Mouse (Mus musculus) granulocyte monocyte progenitor cell, adult 5-6 weeks (primary cell): ENCODE data around the gene Mcfd2. TPM values are rescaled to one million over a fixed set of nuclear protein-coding genes. Genes with fewer than 3 reads are reported as not detected.
"Not testable (repeated sequence)": the region's sequence is repeated elsewhere in the genome, so short reads cannot be mapped to it uniquely, and the experiment has no call there.

Experiments used
- ATAC-seq: replicated peaks from 2 replicates; pipeline ENCODE4 v1.8.0; 2016; ENCODE audit warnings: mild to moderate bottlenecking, moderate TSS enrichment, inconsistent platforms; ENCODE audit not compliant: poor library complexity, severe bottlenecking
- total RNA-seq, 2 experiments: library from RNA; stranded (forward) in 1 of 2; stranded (reverse) in 1 of 2; fragments of 200-712, 200-1000 nt in 1 of 2; fragments of >200 nt in 1 of 2; fragmentation: Nextera tagmentation in 1 of 2; gene quantifications; 2 replicates each; pipeline ENCODE4 v1.2.3; 2014 to 2017

Mcfd2 gene
- total RNA-seq (2014; fragmentation: Nextera tagmentation) (64.9 and 73.6 TPM in 2 replicates), total RNA-seq (2017) (112 and 128 TPM in 2 replicates)

DNA sequence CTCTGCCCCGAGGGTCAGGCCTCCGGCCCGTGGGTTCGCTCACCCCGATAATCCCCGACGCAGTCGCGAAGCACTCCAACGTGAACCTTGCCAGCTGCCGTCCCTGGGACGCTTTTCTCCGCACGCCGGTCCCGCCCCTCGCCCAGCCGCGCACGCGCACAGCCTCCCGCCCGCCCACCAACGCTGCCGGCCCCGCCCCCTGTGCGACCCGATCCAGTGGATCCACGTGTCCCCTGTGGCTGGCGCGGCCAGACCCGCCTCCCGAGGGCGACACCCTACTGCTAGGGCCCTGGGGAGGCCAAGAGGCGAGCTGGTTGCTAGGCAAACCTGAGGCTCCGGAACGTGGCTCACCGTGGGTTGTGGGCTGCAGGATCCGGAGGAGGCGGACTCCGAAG is at the start of gene Mcfd2:
Gene Mcfd2, minus strand, starts transcription at position 144 of the 395 bp plus-strand sequence.
- ATAC-seq = peak; percentile 95

DNA sequence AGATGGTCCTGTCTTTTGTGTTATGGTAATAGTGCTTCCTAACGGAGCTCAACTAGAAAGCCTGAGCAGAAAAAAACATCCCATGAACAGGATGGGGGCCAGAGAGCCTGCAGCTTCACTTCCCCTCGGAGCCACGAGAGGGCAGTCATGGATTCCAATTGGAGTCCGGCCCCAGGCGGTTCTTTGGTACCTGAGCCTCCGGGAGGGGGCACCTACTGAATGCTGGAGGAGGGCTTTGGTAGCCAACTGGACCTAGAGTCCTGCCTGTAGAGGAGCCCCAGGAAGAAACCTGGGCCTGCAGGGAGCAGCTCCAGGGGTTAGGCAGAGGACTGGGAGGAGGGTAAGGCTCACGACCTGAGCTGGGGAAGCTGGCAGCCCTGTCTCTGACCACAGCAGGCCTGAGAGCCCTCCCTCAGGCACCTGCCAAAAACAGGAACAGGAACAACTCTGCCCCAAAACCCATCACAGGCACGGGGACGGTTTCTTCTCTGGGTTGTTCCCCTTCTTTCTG is 49.3 kb upstream of the Mcfd2 start:
- ATAC-seq = peak; percentile 89

DNA sequence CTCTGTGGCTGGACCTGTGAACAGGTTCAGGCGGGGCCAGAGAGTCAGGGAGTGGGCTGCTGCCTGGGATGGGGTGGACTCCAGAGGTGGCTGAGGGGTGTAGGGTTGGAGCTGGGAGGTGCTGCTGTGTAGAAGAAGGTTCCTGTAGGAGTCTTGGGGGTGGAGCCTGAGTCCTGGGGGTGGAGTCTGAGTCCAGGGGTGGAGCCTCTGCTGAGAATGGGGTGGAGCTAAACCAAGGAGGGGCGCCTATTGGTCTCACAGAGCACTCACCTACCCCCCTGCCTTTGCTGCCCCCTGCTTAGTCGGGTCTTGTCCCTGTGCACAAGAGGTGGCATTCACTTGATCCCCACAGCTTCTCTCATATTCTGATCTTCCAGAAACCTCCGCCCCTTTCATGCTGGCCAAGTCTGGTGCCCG is 48.8 kb upstream of the Mcfd2 start:
- peak; percentile 55 for ATAC-seq

GRCm38 (mm10) chr17:87314121-87314520 is 48.4 kb upstream of the Mcfd2 start:
- no peak for ATAC-seq

- ATAC-seq = no peak
Observed at GRCm38 (mm10) chr17:87312924-87313870, 47.5 kb upstream of the Mcfd2 start.

- no peak for ATAC-seq
Observed at GRCm38 (mm10) chr17:87312351-87312750, 46.6 kb upstream of the Mcfd2 start.

- no peak for ATAC-seq
Observed at GRCm38 (mm10) chr17:87310497-87310896, 44.8 kb upstream of the Mcfd2 start.

- no peak for ATAC-seq
Observed at GRCm38 (mm10) chr17:87309073-87309788, 43.5 kb upstream of the Mcfd2 start.

- no peak for ATAC-seq
Observed at GRCm38 (mm10) chr17:87306746-87307145, 41.0 kb upstream of the Mcfd2 start.

DNA sequence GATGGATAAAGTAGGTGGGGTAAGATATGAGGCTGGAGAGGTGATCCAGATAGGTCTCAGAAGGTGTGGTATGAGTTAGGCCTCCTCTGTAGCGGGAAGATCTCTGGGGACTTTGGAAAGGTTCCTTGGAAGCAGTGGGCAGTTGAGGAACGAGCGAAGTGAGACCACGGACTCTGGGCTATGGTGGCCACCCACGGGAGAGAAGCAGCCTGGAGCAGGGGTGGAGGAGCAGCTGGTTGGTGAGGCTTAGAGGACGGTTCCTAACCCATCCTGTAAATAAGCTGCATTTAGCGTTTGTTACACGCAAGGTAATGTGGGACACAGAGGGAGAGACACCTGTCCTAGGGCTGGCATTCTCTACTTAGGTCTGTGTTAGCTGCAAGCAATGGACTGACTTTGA is 39.3 kb upstream of the Mcfd2 start:
- no peak for ATAC-seq

DNA sequence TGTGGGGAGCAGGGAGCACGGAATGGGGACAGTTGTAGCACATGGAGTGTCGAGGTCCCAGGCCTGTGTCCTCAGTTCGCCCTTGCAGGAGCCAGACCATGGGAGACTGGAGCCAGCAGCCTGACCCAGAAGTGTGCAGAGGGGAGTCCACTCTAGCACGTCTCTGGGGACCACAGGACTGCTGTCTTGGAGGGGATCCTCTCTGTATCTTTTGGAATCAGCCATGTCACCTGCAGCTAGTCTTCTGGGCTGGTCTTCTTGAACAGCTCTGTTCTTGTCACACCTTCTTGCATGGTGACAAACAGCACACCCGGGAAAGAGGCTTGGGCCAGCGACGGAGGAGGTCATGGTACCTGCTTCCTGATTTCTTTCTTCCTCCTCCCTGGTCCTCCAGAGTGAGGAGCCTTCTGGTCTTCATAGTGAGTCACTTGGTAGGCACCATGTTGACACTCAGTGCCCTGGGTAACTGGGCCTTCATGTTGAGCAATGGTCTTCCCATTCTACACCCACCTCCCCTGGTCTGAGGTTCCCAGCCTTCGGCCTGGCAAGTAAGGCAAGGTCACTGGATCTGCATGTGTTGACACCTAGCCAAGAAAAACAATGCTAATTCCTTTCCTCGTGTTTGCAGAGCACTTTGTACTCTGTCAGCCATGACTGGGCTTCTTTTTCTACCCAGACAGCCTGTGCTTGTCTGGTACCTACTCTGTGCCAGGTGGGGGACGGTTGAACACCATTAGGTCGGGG is 38.6 kb upstream of the Mcfd2 start:
- ATAC-seq = peak; percentile 71

DNA sequence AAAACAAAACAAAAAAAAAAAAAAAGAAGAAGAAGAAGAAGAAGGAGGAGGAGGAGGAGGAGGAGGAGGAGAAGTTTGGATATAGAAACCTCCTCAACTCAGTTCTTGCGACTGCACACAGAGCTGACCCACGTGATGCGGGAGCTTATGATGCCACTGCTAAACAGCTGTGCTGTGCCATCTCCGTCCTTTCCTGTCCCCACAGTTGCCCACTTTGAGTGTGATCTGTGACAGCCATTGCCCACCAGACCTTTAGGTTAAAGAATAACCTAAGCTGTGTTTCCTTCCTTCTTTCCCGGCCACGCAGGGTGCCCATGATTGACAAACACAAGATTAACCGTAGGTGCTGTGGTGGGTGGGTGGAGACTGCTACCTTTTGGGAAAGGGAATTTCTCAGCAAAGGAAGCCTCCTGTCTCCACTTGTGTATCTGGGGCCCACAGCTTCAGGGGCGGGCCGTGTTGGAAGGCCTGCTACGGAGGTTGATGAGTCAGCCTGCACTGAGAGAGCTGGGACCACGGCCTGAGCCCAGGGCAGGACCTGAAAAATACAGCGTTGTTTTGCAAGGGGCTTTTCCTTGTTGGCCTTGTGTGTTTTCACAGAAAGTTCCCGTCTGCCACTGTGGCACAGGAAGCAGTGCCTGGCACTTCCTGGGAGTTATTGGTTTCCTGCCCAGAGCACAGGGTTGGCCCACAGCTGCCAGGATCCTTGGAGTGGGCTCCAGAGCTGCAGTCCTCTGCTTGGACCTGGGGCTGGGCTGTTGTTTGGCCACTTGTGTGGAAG is 36.5 kb upstream of the Mcfd2 start:
- peak; percentile 33 for ATAC-seq

- peak; percentile 40 for ATAC-seq
Observed at GRCm38 (mm10) chr17:87301607-87302006, 35.9 kb upstream of the Mcfd2 start.

DNA sequence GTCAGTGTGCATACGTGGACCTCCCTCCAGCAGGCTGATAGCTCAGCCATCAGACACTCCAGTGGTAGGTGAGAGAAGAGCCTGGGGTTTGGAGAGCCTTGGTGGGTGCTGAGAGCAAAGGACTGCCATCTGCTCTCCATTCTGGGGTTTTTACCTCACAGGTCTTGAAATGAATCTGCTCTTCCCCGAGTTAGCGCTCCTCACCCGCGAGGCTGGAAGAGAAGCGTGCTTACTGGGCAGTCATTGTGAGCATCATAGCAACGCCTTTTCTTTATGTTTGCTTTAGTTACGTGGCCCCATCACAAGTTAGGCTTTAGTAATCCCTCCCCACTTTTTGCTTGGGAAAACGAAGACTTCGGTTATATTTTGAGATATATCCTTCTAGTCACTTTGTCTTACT is 34.6 kb upstream of the Mcfd2 start:
- no peak for ATAC-seq

DNA sequence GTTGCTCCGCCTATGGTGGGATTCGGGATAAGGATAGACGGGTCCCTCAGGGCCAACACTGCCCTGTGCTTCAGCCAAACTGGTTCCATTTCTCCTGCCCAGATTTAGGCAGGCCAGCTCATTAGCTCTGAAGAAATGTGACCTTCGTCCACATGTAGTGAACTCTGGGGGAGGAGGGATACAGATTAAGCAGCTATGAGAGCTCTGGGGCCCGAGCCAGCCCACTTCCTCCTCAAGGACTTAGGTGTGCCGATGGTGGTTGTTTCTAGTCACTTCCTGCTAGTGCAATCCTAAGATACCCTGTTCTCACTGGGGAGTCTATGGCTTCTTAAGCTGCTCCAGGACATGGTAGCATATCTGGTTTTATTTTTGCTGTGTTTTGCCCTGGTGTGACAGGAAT is 33.2 kb upstream of the Mcfd2 start:
- peak; percentile 56 for ATAC-seq

GRCm38 (mm10) chr17:87296701-87297100 is 31.0 kb upstream of the Mcfd2 start:
- ATAC-seq = not testable (repeated sequence)

- ATAC-seq = no peak
Observed at GRCm38 (mm10) chr17:87295738-87296137, 30.0 kb upstream of the Mcfd2 start.

- ATAC-seq = peak; percentile 85
Observed at GRCm38 (mm10) chr17:87293125-87293524, 27.4 kb upstream of the Mcfd2 start.

- ATAC-seq = no peak
Observed at GRCm38 (mm10) chr17:87291782-87292181, 26.0 kb upstream of the Mcfd2 start.

- ATAC-seq = no peak
Observed at GRCm38 (mm10) chr17:87291037-87291436, 25.3 kb upstream of the Mcfd2 start.
